Mouse (Mus musculus) kidney, postnatal 10 days (tissue): Measurements from ENCODE around the gene Samsn1.
"Not testable (repeated sequence)": the region's sequence is repeated elsewhere in the genome, so short reads cannot be mapped to it uniquely, and the experiment has no call there.

Experiments used
- DNase-seq: peaks from one replicate; pipeline ENCODE4 v3.0.0; 2021; ENCODE audit warnings: mixed read lengths

Samsn1 gene

DNA sequence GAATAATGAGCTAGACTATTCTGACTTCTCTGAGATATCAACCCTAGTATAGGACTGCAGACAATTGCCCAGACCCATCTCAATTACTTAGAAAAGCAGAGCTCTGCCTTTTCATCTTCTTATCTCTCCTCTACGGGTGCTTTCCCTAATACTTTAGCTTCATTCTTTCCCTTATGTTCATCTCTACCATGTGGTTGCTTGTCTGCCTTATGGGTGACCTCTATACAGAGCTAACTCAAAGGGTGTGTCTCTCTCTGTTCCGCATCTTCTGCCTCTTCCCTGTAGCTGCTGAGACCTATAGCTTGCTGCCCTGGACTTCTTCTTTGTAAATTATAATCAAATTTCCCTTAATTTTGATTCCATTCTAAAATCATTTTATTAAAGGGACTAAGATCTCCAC is 147.6 kb downstream of the Samsn1 start:
- DNase-seq, result no peak

DNA sequence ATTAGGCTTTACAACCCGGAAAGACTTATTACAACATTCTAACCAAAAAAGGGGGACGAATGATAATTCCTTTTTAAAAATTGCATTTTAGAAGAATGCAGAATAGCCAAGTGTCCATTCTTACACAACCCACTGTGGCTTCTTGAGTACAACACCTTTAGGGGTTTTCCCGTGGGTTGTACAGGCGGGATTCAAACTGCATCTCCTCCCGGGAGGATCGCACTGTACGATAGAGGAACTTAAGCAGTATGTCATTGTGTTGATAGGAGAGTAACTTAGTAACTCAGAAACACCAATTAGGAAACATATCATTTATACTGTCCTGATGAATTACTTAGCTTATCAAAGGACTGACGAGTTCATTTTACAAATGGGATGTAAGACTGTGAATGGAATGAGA is 149.8 kb downstream of the Samsn1 start:
- no peak for DNase-seq

DNA sequence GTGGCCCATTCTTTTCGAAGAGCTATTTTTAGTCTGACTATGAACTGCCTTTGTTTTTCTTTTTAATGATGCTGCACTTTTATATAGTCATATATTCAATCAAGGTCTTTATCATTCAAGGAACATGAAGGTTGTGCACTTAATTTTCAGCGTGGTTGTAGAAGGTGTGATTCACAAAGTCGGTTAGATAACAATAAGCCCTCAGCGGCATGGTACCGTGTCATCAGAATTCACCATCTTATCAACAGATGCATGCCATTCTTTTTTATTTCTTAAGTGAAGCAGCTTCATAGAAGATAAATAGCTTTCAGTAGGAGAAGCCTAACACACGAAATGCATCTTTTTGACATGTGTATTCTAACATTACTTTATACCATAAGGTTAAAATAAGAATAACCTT is 154.7 kb downstream of the Samsn1 start:
- no peak for DNase-seq

DNA sequence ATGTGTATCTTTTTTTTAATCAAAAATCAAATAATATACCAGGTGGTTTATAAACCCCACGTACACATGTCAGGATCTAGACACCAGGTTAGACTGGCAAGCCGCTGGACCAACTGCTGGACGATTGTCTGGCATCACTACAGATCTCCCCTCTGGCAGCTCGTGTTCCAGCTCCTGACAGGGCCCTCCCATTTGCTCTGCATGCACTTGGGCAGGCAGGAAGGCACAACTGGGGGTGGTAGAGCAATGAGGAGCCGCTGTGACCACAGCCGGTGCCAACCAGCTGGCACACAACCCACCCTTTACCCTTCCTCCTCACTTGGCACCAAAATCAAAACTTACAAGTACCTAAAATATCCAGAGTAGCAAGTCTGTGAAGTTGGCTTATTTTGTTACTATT is 156.6 kb downstream of the Samsn1 start:
- no peak for DNase-seq

DNA sequence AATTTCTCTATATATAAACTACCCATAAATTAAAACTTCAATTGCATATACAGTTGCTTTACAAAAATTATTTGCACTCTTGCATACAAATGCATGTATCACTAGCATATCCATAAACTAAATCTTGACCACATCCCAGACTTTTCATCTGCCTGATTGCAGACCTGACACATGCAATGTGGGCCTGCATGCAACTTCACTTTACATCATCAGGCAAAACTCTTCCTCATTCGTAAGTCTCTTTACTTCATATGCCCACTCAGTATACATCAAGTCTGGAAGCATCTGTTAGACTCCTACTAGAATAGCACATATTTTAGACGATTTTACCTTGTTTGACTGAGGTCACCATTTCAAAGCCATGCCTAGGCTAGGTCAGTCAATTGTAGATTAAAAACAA is 157.4 kb downstream of the Samsn1 start:
- no peak for DNase-seq

DNA sequence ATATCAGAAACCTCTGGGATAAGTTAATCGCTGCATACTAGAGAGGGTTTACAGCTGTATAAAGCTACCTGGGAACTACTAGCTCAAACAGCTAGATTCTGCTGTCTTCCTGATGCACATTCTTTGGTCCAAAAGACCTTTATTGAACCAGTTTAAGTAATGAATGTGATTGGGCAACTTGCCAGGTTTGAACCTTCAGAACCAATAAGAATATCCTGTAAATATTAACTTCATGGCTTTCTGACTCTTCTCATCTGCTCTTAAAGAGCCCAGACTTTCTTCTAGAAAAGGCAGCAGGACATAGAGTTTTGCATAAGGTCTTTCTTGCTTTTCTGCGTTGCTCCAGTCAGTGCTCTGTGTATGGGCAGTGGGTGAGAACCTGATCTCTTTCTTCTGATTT is 165.7 kb downstream of the Samsn1 start:
- DNase-seq, result no peak

DNA sequence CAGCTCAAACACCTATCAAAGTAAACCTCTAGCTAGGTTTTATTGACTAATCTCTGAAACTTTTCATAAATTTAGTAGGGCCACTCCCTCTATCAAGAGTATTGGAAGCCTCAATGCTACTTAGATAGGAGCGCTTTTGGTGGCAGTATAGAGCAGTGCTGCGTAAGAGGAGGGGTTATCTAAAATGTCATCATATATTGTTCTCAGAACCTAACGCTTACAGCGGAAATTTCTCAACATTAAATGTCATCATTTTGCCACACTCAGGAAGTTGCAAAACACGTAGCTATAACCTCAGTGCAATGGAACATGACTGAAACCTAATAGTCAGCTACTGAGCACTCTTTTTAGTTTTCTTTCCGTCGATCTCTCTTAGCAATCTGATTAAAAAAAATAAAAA is 166.7 kb downstream of the Samsn1 start:
- DNase-seq, result no peak

DNA sequence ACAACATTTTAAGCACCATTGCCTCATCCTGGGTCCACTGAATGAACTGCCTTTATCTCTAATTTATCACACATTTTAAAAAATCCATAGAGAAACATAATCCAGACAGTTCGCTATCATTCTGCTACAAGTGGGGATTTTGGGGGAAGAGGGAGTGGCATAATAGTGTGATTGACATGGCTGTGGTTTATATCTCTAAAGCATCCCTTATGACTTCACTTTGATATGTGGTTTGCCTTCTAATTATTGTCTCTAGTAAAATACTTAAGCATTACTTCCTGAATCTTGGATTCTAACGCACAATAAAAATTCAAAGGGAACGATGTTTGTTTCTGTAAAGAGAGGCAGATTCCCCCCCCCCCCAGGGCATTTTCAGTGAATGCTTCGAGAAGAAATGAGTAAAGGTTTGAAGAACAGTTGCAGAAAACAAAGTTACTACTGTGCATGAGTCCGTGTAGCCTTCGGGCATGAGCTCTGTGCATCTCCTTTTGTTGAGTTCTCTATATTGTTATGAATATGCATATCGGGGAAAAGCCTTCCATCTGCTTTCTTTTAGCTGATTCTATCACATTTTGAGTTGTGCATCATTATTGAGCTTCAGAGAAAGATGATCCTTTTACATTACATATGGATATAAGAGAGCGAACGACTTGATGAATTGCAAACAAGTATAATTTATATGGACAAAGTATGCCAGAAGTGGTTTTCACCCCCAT is 168.4 kb downstream of the Samsn1 start:
- no peak for DNase-seq

DNA sequence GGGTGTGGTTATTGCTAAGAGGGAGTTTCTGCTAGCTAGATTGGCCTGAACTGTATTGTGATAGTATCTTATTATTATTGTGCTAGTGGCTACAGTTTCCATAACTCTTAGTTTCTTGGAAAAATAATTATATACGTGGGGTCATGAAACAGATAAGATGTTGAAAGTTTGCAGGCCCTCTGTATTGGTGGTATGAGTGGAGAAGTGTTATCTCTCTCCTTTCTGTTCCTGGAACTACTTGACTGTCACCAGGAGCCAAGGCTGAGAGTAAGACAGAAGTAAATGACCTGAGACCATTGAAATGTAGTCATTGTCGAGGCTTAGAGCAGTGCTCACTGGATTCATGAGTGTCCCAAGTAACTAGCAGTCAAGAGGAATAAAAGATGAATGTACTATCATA is 169.6 kb downstream of the Samsn1 start:
- no peak for DNase-seq

DNA sequence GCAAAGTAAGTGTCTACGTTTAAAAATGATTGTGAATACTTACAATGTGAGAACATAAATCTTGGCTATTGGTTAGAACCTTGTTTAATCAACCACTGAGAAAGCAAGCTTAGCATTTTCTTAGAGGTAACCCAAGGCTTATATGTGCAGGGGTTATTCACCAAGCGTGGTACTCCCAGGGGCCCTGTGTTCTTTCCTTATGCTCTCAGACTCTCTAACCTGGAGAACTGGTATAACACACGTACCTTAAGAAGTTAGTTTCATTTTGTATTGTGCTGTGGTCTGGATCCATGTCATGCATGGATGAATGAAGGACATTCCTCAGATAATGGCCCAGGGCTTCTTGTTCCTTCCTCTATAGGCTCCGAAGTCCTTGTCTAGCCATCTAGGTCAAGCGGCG is 173.0 kb downstream of the Samsn1 start:
- no peak for DNase-seq

DNA sequence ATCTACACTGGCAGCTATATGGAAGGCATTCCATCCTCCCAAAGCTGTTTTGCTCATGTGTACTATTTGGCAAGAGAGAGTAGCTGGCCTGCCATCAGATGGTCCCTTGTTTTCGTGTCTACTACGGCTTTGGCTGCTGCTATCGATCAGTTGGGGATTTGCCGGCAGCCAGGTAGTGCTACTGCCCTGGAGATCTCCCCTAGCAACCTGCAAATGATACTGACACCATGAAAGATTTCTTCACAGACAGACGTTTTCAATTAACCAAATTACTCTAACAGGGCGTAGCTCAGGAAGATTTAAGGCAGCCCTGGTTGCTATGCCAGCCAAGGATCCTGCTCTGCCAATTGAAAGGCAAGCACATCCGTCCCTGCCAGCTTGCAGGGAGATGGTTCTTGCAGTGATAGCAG is 178.4 kb downstream of the Samsn1 start:
- DNase-seq, result no peak

DNA sequence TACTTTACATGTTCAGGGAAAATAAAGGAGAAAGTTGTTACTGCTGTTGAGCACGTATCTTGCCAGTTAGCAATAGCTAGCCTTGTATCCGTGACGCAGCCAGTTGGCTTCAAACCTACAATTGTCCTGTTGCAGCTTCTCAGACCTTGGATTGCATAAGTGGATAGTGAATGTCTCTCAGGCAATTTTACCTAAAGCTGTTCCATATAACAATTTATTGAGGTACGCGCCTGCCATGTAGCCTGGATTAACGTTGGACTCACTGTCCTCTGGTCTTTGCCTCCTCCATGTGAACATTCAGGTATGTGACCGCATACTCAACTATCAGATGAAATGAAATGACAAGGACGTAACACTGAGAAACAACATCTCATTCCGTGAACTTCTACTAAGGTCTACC is 179.1 kb downstream of the Samsn1 start:
- DNase-seq, result no peak

DNA sequence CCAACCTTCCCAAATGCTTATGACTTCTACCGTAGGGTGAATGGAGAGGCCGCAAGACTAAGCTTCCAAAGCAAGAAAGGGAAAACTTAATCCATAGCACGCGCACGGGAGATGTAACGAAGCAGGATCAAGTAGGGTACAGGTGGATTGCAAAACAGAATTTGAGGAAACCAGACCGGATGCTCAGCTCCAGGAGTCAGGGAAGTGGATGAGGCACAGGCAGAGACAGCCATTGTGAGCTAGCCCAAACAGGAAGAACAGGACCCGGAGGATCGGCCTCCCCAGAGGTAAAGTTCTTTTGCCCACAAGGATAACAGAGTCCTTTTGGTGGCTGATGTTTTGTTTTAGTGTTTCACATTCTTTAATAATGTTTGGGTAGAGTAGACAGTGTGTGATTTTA is 179.5 kb downstream of the Samsn1 start:
- DNase-seq, result no peak

DNA sequence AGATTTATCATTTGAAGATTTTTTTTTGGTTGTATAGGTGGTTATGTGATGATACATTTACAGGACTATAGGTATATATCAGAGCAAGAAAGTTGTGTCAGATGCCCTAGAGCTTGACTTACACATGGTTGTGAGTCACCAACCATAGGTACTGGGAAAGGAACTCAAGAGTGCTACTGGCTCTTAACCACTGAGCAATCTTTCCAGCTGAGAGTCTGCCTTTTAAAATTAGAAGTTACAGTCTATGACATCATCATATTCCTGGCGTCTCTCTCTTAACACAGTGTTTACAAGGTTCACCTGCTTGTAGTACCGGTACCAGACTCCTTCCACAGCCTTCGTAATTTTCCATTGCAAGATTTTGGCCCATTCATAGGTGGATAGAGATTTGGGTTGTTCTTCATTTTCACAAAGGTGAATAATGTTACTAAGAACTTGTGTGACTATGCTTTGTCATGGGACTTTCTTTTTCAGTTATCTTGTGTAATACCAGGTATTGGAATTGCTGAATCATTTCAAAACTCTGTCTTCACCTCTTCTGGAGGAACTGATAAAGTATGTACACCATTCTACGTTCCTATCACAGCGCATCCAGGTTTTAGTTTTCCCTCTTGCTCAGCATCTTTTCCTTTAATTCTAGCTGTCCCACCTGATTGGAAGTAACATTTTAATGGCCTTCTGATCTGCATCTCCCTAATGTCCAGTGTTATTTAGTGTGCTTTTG is 184.2 kb downstream of the Samsn1 start:
- DNase-seq, result no peak

DNA sequence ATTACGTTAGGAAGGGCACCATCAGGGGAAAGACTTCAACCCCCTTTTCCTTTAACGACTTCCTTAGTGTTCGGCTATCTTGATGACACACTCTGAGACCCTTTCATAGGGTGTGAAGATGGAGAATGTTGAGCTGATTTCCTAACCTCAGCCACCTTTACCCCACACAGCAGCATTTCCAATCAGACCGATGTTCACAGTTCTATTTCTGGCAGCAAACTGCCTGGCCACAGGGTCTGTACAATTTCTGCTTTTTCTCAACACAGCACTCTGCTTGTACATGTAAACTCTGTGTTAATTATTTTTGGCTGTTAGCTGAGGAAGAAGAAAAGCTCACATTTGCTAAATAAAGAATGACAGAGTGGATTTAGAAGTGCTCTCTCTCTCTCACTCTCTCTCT is 190.7 kb downstream of the Samsn1 start:
- DNase-seq, result no peak

DNA sequence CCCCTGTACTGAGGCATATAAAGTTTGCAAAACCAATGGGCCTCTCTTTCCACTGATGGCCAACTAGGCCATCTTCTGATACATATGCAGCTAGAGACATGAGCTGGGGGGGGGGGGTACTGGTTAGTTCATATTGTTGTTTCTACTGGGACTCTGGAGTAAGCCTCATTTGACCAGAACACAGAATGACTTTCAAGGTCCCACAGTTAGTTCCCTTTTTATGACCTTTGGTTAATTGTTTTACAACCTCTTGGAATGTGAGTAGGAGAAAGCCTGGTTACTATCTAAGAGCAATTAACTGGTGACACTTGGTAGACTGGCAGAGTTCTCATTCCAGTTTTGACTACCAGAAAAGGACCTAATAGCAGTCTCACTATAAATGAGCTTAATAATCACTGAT is 195.1 kb downstream of the Samsn1 start:
- DNase-seq, result not testable (repeated sequence)

DNA sequence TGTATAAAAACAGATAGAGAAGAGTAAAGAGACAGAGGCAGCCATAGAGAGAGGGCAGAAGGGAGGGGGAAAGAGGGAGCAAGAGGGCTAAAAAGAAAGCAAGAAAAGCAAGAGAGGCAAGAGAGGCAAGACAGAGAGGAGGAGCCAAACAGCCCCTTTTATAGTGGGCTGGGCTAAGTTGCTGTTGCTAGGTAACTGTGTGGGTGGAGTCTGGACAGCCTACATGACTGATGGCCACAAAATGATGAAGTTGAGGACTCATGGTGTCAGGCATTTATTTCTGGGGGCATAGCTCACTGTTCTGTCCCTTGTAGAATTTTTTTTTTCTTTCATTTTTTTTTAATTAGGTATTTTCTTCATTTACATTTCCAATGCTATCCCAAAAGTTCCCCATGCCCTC is 195.6 kb downstream of the Samsn1 start:
- no peak for DNase-seq

DNA sequence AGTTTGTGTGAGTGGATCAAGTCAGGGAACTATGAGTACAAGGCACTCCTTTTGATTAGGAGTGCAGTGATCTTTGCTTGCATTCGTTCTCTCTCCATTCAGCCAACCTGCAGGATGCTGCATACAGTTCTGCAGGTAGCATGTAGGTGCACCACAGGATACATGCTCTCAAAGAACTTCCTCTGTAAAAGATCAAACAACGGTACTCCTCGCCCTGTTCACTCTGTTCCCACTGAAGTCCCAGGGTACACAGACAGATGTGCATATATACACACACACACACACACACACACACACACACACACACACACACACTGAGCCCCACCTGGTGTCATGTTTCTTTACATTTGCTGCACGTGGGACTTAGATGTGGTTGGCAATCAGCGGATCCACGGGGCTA is 198.9 kb downstream of the Samsn1 start:
- DNase-seq, result no peak

DNA sequence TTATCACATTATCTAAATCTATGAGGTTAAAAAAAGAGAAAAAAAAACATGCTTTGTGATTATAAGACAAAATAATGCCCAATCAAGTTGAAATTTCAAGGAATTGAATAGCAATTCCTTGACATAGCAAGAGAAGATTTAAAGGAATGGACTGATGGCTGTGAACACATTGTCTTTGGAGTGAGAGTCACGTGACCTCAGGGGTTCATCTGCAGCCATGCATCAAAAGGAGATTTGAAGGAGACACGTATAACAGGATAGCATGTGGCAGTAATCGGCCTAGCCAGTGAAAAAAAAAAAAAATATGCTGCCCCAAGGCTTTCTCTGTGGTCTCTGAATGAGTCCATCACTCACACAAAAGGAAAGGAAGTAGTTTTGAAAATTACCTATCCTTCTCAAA is 201.1 kb downstream of the Samsn1 start:
- no peak for DNase-seq
